8 mouse cellular contexts compared by ENCODE assay signal in the genomic region with DNA sequence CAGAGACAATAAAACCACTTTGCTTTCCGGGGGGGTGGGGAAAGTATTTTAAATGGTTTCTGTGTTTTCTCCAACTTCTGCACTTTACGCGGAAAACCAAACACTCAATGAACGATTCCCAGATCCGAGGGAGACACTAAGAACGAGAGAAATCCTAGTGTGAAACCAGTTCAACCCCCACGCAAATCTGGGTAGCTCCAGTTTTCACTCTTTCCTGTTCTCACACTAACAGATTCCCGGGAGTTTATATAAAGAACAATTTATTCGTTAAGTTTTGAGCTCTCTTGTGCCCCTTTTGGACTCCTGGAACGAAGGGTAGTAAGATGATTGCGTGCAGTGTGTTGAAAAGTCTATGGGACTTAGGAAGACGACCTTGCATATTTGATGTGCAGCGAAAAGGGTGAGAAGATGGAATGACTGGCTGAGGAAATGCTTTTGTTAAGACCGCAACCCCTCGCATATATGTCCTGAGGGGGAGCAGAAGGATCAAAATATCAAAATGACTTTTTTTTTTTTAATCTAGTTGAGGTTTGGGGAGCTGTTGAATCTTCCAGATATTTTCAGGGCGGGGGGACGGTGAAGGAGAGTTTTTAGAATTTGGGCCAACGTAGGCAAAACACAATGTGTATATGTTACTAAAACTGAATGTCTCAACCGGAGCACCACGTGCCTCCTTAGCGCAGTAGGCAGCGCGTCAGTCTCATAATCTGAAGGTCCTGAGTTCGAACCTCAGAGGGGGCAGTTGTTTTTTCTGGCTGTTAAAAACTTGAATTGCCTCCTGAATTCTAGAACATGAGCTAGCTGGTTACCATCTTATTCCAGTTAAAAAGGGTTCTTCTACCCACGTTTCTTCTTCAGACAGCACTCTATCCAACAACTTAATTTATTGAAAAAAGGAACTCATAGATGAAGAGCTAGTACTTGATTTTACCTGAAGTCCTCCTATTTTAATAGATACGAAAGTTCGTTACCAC. TPM values are rescaled to one million over a fixed set of nuclear protein-coding genes. Genes with fewer than 3 reads are reported as not detected.
DNase-seq lines count a peak whose midpoint lies in the region; ATAC-seq and TF ChIP-seq lines count a peak whose summit lies in the region.

No protein-coding gene starts in this region.

- no peaks in the 10 kb centered on the region for H3K27me3 ChIP-seq in cerebellum, adult 2 months (ENCODE audit: control insufficient read depth, insufficient read depth, low read length)
- H3K27me3 ChIP-seq in forebrain, postnatal 0 days (ENCODE audit: insufficient read depth, low read length) = no peaks in the 10 kb centered on the region

- 1% methylated on average over 27 of the region's 27 CpGs for WGBS in cerebellum, adult 2 months
- WGBS in forebrain, postnatal 0 days = under 1% methylated on average over 27 of the region's 27 CpGs

- H3K9ac ChIP-seq in forebrain, postnatal 0 days = peak overlapping the region; percentile 50

- peak overlapping the region; percentile 90 for H3K4me2 ChIP-seq in forebrain, postnatal 0 days (ENCODE audit: low read depth)

- no peak for TF ChIP-seq POLR2A in cerebellum, adult 2 months (IDR thresholded peaks at IDR 0.05; ENCODE audit: borderline replicate concordance, insufficient read depth, low read length)

- ATAC-seq in forebrain, postnatal 0 days = peak; percentile 71

- H3K4me3 ChIP-seq in cerebellum, adult 2 months (replicated peaks; ENCODE audit: insufficient read depth, low read depth, low read length) = peak overlapping the region; percentile 33
- peak overlapping the region; percentile 56 for H3K4me3 ChIP-seq in forebrain, postnatal 0 days (ENCODE audit: low read depth, low read length)

- TF ChIP-seq CTCF in cerebellum, adult 2 months (IDR thresholded peaks at IDR 0.05; ENCODE audit: borderline replicate concordance, insufficient read depth, low read depth, low read length) = no peak
- no peak for TF ChIP-seq CTCF in forebrain, postnatal 0 days (IDR thresholded peaks at IDR 0.05; ENCODE audit: low read depth)

- H3K27ac ChIP-seq in cerebellum, adult 2 months (ENCODE audit: insufficient read depth, low read length) = no peak overlapping the region
- peak overlapping the region; percentile 42; the same call in 1 of the 2 replicates for H3K27ac ChIP-seq in forebrain, postnatal 0 days (ENCODE audit: low read depth, low read length)

- H3K36me3 ChIP-seq in forebrain, postnatal 0 days (ENCODE audit: insufficient read depth) = no peaks in the 10 kb centered on the region

- no peaks in the 10 kb centered on the region for H3K4me1 ChIP-seq in cerebellum, adult 2 months (ENCODE audit: control insufficient read depth, insufficient read depth, low read length)
- no peaks in the 10 kb centered on the region for H3K4me1 ChIP-seq in forebrain, postnatal 0 days (ENCODE audit: insufficient read depth)

- peak; percentile 87 for DNase-seq in Muller cell, postnatal 12 days (ENCODE audit: inconsistent ontology term)
- peak; percentile 81 to 83 for DNase-seq in cerebellum, adult 2 months
- peak; percentile 94 for DNase-seq in forebrain, postnatal 0 days
- peak; percentile 82 for DNase-seq in heart, postnatal 4 days
- peak; percentile 79 for DNase-seq in layer of hippocampus, adult 9-11 months
- DNase-seq in lung, postnatal 10 days = peak; percentile 83
- peak; percentile 93 for DNase-seq in retina, embryonic 14.5 days (ENCODE audit: low spot score)
- DNase-seq in thymus, postnatal 4 days = peak; percentile 85

- H3K9me3 ChIP-seq in forebrain, postnatal 0 days (ENCODE audit: low read length) = no peaks in the 10 kb centered on the region

RNA-seq across cellular contexts. Expression of a gene that starts 12.0 kb away (rescaled TPM):
- polyA plus RNA-seq in cerebellum, adult 2 months (2012; rRNA removed) = 27.0 and 28.9 TPM in 2 replicates
- total RNA-seq in forebrain, postnatal 0 days (2014; rRNA removed) = 81.7 and 90.9 TPM in 2 replicates
- 72.7 and 85.3 TPM in 2 replicates for polyA plus RNA-seq in forebrain, postnatal 0 days (2015; fragmentation: Nextera tagmentation; extraction: Ambion mirVana)
- 10 to 100 TPM; 43.2 to 43.9 TPM for total RNA-seq in heart, postnatal 4 days (2021)

RNA-seq across cellular contexts. Expression of a gene that starts 21.6 kb away (rescaled TPM):
- not detected in 2 replicates for polyA plus RNA-seq in cerebellum, adult 2 months (2012; rRNA removed)
- not detected in 2 replicates for total RNA-seq in forebrain, postnatal 0 days (2014; rRNA removed)
- not detected in 2 replicates for polyA plus RNA-seq in forebrain, postnatal 0 days (2015; fragmentation: Nextera tagmentation; extraction: Ambion mirVana)
- not detected for total RNA-seq in heart, postnatal 4 days (2021)

RNA-seq across cellular contexts. Expression of a gene that starts 37.8 kb away (rescaled TPM):
- not detected in 2 replicates for polyA plus RNA-seq in cerebellum, adult 2 months (2012; rRNA removed)
- total RNA-seq in forebrain, postnatal 0 days (2014; rRNA removed) = not detected in 2 replicates
- not detected in 2 replicates for polyA plus RNA-seq in forebrain, postnatal 0 days (2015; fragmentation: Nextera tagmentation; extraction: Ambion mirVana)
- total RNA-seq in heart, postnatal 4 days (2021) = not detected

RNA-seq across cellular contexts. Expression of a gene that starts 55.9 kb away (rescaled TPM):
- not detected in 2 replicates for polyA plus RNA-seq in cerebellum, adult 2 months (2012; rRNA removed)
- total RNA-seq in forebrain, postnatal 0 days (2014; rRNA removed) = not detected in 2 replicates
- polyA plus RNA-seq in forebrain, postnatal 0 days (2015; fragmentation: Nextera tagmentation; extraction: Ambion mirVana) = not detected in 2 replicates
- not detected for total RNA-seq in heart, postnatal 4 days (2021)
